Mouse (Mus musculus) embryonic facial prominence, embryonic 15.5 days (tissue): ENCODE results near the gene Ahcyl1. TPM values are rescaled to one million over a fixed set of nuclear protein-coding genes. Genes with fewer than 3 reads are reported as not detected.
A peak's percentile ranks its signal among the peaks of the same experiment; 100 is the strongest.

Experiments
- ATAC-seq: fragments of 200-750 bp; cut with Nextera tagmentation; 2 replicates; pipeline ENCODE4 v1.8.0; 2017; ENCODE audit warnings: low read depth, moderate TSS enrichment; ENCODE audit not compliant: insufficient number of reproducible peaks, low FRiP score, low TSS enrichment
- H3K27ac ChIP-seq: fragments of 300-500 bp; sonication (generic); replicated peaks from 2 replicates; pipeline ENCODE4 v1.5.1; 2015; ENCODE audit warnings: mild to moderate bottlenecking, inconsistent platforms
- H3K27me3 ChIP-seq: fragments of 300-500 bp; sonication (generic); 2 replicates; pipeline ENCODE4 v1.6.1; 2015; ENCODE audit warnings: inconsistent platforms
- H3K36me3 ChIP-seq: fragments of 300-500 bp; sonication (generic); 2 replicates; pipeline ENCODE4 v1.6.1; 2015; ENCODE audit warnings: mild to moderate bottlenecking, inconsistent platforms
- H3K4me1 ChIP-seq: fragments of 300-500 bp; sonication (generic); 2 replicates; pipeline ENCODE4 v1.6.1; 2015; ENCODE audit warnings: inconsistent platforms
- H3K4me2 ChIP-seq: fragments of 300-500 bp; sonication (generic); replicated peaks from 2 replicates; pipeline ENCODE4 v1.6.1; 2015; ENCODE audit warnings: mild to moderate bottlenecking, inconsistent platforms
- H3K4me3 ChIP-seq: fragments of 300-500 bp; sonication (generic); replicated peaks from 2 replicates; pipeline ENCODE4 v1.5.1; 2015; ENCODE audit warnings: mild to moderate bottlenecking, inconsistent platforms
- H3K9ac ChIP-seq: fragments of 300-500 bp; sonication (generic); 2 replicates; pipeline ENCODE4 v1.6.1; 2015; ENCODE audit warnings: inconsistent platforms
- H3K9me3 ChIP-seq: fragments of 300-500 bp; sonication (generic); replicated peaks from 2 replicates; pipeline ENCODE4 v1.6.1; 2016; ENCODE audit warnings: inconsistent platforms
- WGBS: fragments of 180-500 bp; shearing (Covaris S2); methylation state at CpG from one replicate; pipeline ENCODE4 v1.1.7; 2015; 5-methylcytosine and 5-hydroxymethylcytosine counted together
- polyA plus RNA-seq: library from polyadenylated mRNA; unstranded; fragments of >200 nt; fragmentation: Nextera tagmentation; extraction: Ambion mirVana; gene quantifications from 2 replicates; pipeline ENCODE4 v1.2.1, GENCODE M21; 2015

Ahcyl1 gene
- polyA plus RNA-seq: 81.1 and 85.2 TPM in 2 replicates

DNA sequence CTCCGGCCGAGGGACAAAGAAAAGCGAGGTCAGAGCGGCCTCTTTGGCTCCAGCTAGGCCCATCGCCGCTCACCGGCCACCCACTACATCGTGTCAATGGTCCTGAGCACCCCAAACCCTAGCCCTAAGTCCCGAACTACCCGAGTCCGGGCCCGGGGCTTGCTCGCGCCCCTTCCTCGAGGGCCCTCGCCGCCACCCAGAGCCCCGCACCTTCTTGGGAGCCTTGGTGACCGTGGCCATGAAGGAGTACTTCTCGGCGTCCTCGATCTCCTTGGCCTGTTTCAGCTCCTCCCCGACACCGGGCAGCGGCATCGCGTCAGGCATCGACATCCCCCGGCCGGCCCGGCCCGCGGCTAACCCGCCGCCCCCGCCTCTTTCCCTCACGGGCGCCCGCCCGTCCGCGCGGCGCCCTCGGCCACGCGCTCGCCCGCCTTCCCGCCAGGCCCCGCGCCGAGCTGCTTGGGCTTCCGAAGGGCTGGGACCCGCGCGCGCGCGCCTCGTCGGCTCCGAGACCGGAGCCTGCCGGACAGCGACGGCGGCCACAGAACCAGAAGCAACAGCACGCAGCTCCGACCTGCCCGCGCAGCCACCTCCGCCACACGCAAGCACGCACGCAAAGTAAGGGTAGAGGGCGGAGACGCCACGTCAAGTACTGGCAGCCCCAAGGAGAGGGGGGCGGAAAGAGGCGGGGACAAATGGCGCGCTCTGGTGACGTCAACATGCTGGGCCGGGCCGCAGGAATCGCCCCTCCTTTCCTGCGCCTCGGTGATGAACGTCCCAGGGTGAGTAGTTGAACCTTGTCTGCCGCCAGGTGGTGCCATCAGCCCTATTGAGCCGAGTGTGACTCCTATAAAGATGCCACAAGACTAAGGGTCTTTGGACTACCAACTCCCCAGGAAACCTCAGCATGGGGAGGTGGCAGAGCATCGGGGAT, at the start of gene Ahcyl1:
Ahcyl1 (minus strand) TSS at position 613 of the 934 bp plus-strand sequence.
- Histone ChIP-seq H3K4me1 (peaks cover 25% of the 10 kb centered on the region), H3K36me3 (no peaks in the 10 kb centered on the region), H3K4me2 (peak within 1 kb of the TSS; percentile 65), H3K27ac (peak within 1 kb of the TSS; percentile 96), H3K27me3 (no peaks in the 10 kb centered on the region), H3K9me3 (no peaks in the 10 kb centered on the region), H3K4me3 (peak within 1 kb of the TSS; percentile 89), H3K9ac (peak within 1 kb of the TSS; percentile 97)
- under 1% methylated on average over 92 of the region's 93 CpGs for WGBS
- peak; percentile 98 for ATAC-seq

DNA sequence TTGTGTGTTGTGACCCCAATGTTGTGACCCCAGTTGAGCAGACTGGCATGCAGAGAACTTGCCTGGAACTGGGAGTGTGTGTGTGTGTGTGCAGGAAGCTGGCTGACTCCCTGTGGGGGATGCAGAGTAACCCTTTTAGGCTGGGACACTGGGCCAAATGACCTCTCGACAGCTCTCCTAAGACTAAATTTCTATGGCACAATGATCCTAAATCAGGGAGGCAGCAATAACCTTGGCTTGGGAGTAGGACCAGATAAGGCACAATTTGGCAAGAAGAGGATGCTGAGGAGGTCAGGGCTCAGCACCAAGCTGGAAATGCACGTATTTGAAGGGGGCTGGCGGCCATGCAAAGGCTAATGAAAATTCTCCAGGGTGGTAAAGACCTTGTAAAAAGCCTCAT, 49.7 kb upstream of the Ahcyl1 start:
- WGBS: 82% methylated on average over 3 of the region's 3 CpGs
- Histone ChIP-seq H3K4me1 (peaks cover 26% of the 10 kb centered on the region), H3K36me3 (peaks cover 68% of the 10 kb centered on the region), H3K9me3 (no peaks in the 10 kb centered on the region), H3K27me3 (no peaks in the 10 kb centered on the region), H3K27ac (no peak overlapping the region), H3K9ac (no peak overlapping the region), H3K4me3 (no peak overlapping the region), H3K4me2 (no peak overlapping the region)
- no peak for ATAC-seq

DNA sequence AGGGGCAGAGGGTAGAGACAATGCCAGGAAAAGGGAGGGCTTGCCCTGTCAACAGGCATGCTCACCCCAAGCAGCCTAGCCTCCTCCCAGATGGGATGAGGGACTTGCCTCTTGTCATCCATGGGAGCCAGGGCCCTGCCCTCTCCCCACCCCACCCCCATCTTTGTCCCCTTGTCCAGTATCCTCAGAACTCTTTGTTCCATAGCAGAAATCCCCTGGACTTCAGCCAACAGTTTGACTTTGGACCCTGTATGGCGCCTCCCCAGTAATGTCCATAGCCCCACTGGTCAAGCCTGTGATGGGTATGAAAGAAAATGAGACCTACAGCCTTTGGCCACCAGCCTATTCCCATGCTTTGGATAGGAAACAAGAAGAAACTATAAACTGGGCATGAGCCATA, 47.3 kb upstream of the Ahcyl1 start:
- Histone ChIP-seq H3K4me3 (no peak overlapping the region), H3K27me3 (no peaks in the 10 kb centered on the region), H3K9ac (no peak overlapping the region), H3K4me1 (peaks cover 43% of the 10 kb centered on the region), H3K4me2 (no peak overlapping the region), H3K9me3 (no peaks in the 10 kb centered on the region), H3K27ac (no peak overlapping the region), H3K36me3 (peaks cover 45% of the 10 kb centered on the region)
- ATAC-seq: no peak
- WGBS: 96% methylated on average over 1 of the region's 1 CpGs

DNA sequence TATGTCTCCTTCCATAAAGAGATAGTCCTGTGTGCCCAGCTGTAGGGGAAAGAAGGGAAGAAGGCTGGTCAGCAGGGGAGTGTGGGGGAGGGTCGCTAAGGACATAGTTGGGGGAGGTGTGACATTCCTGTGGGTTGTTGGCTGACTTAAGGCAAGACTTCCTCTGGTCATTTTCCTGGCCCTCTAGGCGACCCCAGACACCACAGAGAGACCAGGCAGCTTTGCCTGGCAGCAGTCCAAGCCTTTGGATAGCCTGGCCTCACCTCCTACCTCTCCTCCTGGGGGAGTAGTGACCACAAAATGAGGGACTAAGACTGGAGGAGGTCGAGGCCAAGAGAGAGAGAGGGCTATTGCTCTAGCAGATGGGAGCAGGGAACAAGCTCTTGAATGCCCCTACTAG, 46.7 kb upstream of the Ahcyl1 start:
- H3K36me3 ChIP-seq: peaks cover 41% of the 10 kb centered on the region
- peaks cover 43% of the 10 kb centered on the region for H3K4me1 ChIP-seq
- no peak overlapping the region for H3K4me3 ChIP-seq
- no peak; the same call in 1 of the 2 replicates for ATAC-seq
- no peak overlapping the region for H3K4me2 ChIP-seq
- H3K9ac ChIP-seq: no peak overlapping the region
- 23% methylated on average over 3 of the region's 3 CpGs for WGBS
- no peaks in the 10 kb centered on the region for H3K27me3 ChIP-seq
- H3K27ac ChIP-seq: no peak overlapping the region
- no peaks in the 10 kb centered on the region for H3K9me3 ChIP-seq

GRCm38 (mm10) chr3:107742071-107742710, 45.8 kb upstream of the Ahcyl1 start:
- no peak overlapping the region for H3K4me2 ChIP-seq
- H3K27me3 ChIP-seq: no peaks in the 10 kb centered on the region
- no peak overlapping the region for H3K9ac ChIP-seq
- no peaks in the 10 kb centered on the region for H3K9me3 ChIP-seq
- no peak for ATAC-seq
- H3K27ac ChIP-seq: peak overlapping the region; percentile 89
- no peak overlapping the region for H3K4me3 ChIP-seq
- peaks cover 36% of the 10 kb centered on the region for H3K36me3 ChIP-seq
- 82% methylated on average over 10 of the region's 10 CpGs for WGBS
- peaks cover 43% of the 10 kb centered on the region for H3K4me1 ChIP-seq

- H3K4me3 ChIP-seq: no peak overlapping the region
- H3K27me3 ChIP-seq: no peaks in the 10 kb centered on the region
- H3K9me3 ChIP-seq: no peaks in the 10 kb centered on the region
- ATAC-seq: no peak
- H3K4me2 ChIP-seq: no peak overlapping the region
- H3K9ac ChIP-seq: no peak overlapping the region
- peaks cover 29% of the 10 kb centered on the region for H3K36me3 ChIP-seq
- H3K4me1 ChIP-seq: peaks cover 43% of the 10 kb centered on the region
- peak overlapping the region; percentile 89 for H3K27ac ChIP-seq
These were observed 45.0 kb upstream of the Ahcyl1 start for GRCm38 (mm10) chr3:107741387-107741786.

- Histone ChIP-seq H3K27me3 (no peaks in the 10 kb centered on the region), H3K27ac (peak overlapping the region; percentile 89), H3K9ac (no peak overlapping the region), H3K4me1 (peaks cover 43% of the 10 kb centered on the region), H3K4me3 (no peak overlapping the region), H3K9me3 (no peaks in the 10 kb centered on the region), H3K36me3 (peaks cover 22% of the 10 kb centered on the region), H3K4me2 (no peak overlapping the region)
- peak; percentile 78 for ATAC-seq
- 7% methylated on average over 6 of the region's 6 CpGs for WGBS
These were observed 44.3 kb upstream of the Ahcyl1 start for GRCm38 (mm10) chr3:107740578-107741207.

DNA sequence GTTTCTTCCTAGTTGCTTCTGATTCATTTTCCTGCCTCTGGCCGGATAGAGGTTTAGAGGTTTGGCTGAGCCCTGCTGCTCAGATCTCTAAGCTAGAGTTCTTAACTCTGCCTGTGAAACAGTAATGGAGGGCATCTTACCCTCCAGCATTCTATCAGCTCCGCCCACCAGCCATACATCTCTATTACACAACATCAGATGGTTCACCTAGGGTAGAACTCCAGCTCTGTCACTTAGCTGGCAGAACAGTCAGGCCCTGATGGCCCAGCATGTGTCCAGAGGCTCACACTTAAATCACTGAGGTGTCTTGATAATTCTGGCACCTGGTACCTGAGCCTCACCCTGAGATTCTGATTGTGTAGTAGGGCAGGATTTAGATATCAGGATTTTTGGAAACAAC, 43.6 kb upstream of the Ahcyl1 start:
- peaks cover 18% of the 10 kb centered on the region; the same call in 1 of the 2 replicates for H3K36me3 ChIP-seq
- no peak overlapping the region for H3K4me2 ChIP-seq
- peaks cover 43% of the 10 kb centered on the region for H3K4me1 ChIP-seq
- WGBS: 50% methylated on average over 2 of the region's 2 CpGs
- H3K4me3 ChIP-seq: no peak overlapping the region
- no peak overlapping the region for H3K9ac ChIP-seq
- no peaks in the 10 kb centered on the region for H3K9me3 ChIP-seq
- no peaks in the 10 kb centered on the region for H3K27me3 ChIP-seq
- 0 out of 2 replicates have a peak, but pooled peaks have one; percentile 11 for ATAC-seq
- H3K27ac ChIP-seq: peak overlapping the region; percentile 89

- H3K4me2 ChIP-seq: no peak overlapping the region
- peaks cover 14% of the 10 kb centered on the region; the same call in 1 of the 2 replicates for H3K36me3 ChIP-seq
- peaks cover 43% of the 10 kb centered on the region for H3K4me1 ChIP-seq
- peak overlapping the region; percentile 89 for H3K27ac ChIP-seq
- H3K27me3 ChIP-seq: no peaks in the 10 kb centered on the region
- H3K9ac ChIP-seq: no peak overlapping the region
- ATAC-seq: 0 out of 2 replicates have a peak, but pooled peaks have one; percentile 30
- 71% methylated on average over 3 of the region's 3 CpGs for WGBS
- H3K9me3 ChIP-seq: no peaks in the 10 kb centered on the region
- no peak overlapping the region for H3K4me3 ChIP-seq
These were observed 43.1 kb upstream of the Ahcyl1 start for GRCm38 (mm10) chr3:107739456-107739855.

GRCm38 (mm10) chr3:107738620-107739019, 42.3 kb upstream of the Ahcyl1 start:
- no peak for ATAC-seq
- Histone ChIP-seq H3K9ac (no peak overlapping the region), H3K36me3 (peaks cover 12% of the 10 kb centered on the region; the same call in 1 of the 2 replicates), H3K4me1 (peaks cover 43% of the 10 kb centered on the region), H3K27me3 (no peaks in the 10 kb centered on the region), H3K27ac (no peak overlapping the region), H3K4me3 (no peak overlapping the region), H3K4me2 (no peak overlapping the region), H3K9me3 (no peaks in the 10 kb centered on the region)
- WGBS: 84% methylated on average over 1 of the region's 1 CpGs
